ENCODE assay signal across 15 mouse cellular contexts in the genomic region with DNA sequence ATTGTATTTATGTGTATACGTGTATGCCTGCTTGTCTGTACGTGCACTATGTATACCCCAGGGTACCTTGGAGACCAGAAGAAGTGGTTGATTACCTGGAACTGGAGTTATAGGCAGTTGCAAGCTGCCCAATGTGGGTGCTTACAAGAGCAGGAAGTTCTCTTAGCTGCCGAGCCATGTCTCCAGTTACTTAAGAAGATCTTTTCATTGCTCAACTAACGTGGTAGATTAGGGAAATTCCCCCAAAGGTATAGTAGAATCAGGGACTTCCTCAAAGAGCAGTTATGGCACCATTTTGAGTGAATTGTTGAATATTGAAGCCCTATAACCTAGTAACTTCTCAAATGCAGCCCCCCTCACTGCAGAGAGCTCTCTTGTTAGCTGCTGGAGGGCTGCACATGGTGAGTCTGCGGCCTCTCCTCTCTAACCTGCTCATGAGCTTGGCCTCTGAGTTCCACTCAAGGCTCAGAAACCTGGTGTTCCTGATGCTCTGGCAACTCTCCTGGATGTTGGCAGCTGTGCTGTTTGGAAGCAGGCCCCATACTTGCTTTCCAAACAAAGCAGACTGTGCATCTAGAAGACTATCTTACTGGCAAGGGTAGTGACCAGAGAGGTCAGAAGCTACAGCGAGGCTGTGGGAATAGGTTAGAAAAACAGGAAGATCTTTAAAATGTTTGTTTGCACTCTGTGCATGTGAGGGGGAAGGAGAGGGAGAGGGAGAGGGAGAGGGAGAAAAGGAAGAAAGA. TPM values are rescaled to one million over a fixed set of nuclear protein-coding genes. Genes with fewer than 3 reads are reported as not detected.
A peak's percentile ranks its signal among the peaks of the same experiment; 100 is the strongest.
DNase-seq lines count a peak whose midpoint lies in the region; ATAC-seq lines count a peak whose summit lies in the region.
"Had no signal": no experiment of that assay in that cellular context is flagged by ENCODE, and none has a peak within 500 bp of the region (broad histone marks: within the 10 kb centered on the region; RNA-seq: fewer than 3 reads in every experiment).

No protein-coding gene starts in this region.

- intact Hi-C loops in gastrocnemius, postnatal 36 days (cut with DNase I): no loop called here

- no peaks in the 10 kb centered on the region; the same call in 1 of the 2 replicates for H3K4me1 ChIP-seq in liver, embryonic 15.5 days (replicated peaks)
- H3K4me1 ChIP-seq in heart, embryonic 12.5 days (replicated peaks): peaks cover 7% of the 10 kb centered on the region; the same call in 1 of the 2 replicates
- H3K4me1 ChIP-seq: forebrain, embryonic 13.5 days; lung, embryonic 15.5 days had no signal

- DNase-seq in liver: no peak
- DNase-seq in adipocyte (ENCODE audit: low spot score): peak; percentile 94
- DNase-seq in gastrocnemius, postnatal 36 days: no peak
- no peak for DNase-seq in thymus, adult 18-20 months
- DNase-seq: cerebellum, adult 11-12 months; gastrocnemius, postnatal 14 days; midbrain, embryonic 14.5 days had no signal

- H3K4me3 ChIP-seq in liver, embryonic 15.5 days (replicated peaks): no peak overlapping the region
- no peak overlapping the region for H3K4me3 ChIP-seq in heart, embryonic 12.5 days
- H3K4me3 ChIP-seq: forebrain, embryonic 13.5 days; limb, embryonic 10.5 days; lung, embryonic 15.5 days; neural tube, embryonic 15.5 days had no signal

- H3K27ac ChIP-seq in liver, embryonic 15.5 days (replicated peaks): no peak overlapping the region
- H3K27ac ChIP-seq in heart, embryonic 12.5 days (ENCODE audit: poor library complexity, severe bottlenecking): peak overlapping the region; percentile 70
- H3K27ac ChIP-seq: forebrain, embryonic 13.5 days; limb, embryonic 10.5 days; lung, embryonic 15.5 days; neural tube, embryonic 15.5 days had no signal

- ATAC-seq in liver, embryonic 15.5 days (ENCODE audit: insufficient read depth): 0 out of 2 replicates have a peak, but pooled peaks have one; percentile 22
- no peak for ATAC-seq in heart, embryonic 12.5 days (ENCODE audit: insufficient number of reproducible peaks, low FRiP score)
- ATAC-seq in monocyte, adult 5-6 weeks (replicated peaks; ENCODE audit: insufficient number of reproducible peaks, low FRiP score, low TSS enrichment, poor library complexity, severe bottlenecking): peak; percentile 99
- ATAC-seq: forebrain, embryonic 13.5 days had no signal

- H3K36me3 ChIP-seq in liver, embryonic 15.5 days (replicated peaks): no peaks in the 10 kb centered on the region
- no peaks in the 10 kb centered on the region for H3K36me3 ChIP-seq in heart, embryonic 12.5 days
- H3K36me3 ChIP-seq: limb, embryonic 10.5 days; lung, embryonic 15.5 days; neural tube, embryonic 15.5 days had no signal

- H3K27me3 ChIP-seq in liver, embryonic 15.5 days: no peaks in the 10 kb centered on the region
- H3K27me3 ChIP-seq in heart, embryonic 12.5 days (replicated peaks): no peaks in the 10 kb centered on the region
- H3K27me3 ChIP-seq: forebrain, embryonic 13.5 days; lung, embryonic 15.5 days; neural tube, embryonic 15.5 days had no signal

- H3K9ac ChIP-seq in liver, embryonic 15.5 days: no peak overlapping the region
- no peak overlapping the region for H3K9ac ChIP-seq in heart, embryonic 12.5 days
- H3K9ac ChIP-seq: forebrain, embryonic 13.5 days; lung, embryonic 15.5 days; neural tube, embryonic 15.5 days had no signal

- no peak overlapping the region for H3K4me2 ChIP-seq in liver, embryonic 15.5 days
- H3K4me2 ChIP-seq in heart, embryonic 12.5 days: no peak overlapping the region
- H3K4me2 ChIP-seq: forebrain, embryonic 13.5 days; lung, embryonic 15.5 days; neural tube, embryonic 15.5 days had no signal

- no peaks in the 10 kb centered on the region for H3K9me3 ChIP-seq in liver, embryonic 15.5 days (replicated peaks)
- H3K9me3 ChIP-seq in heart, embryonic 12.5 days (replicated peaks): no peaks in the 10 kb centered on the region
- H3K9me3 ChIP-seq: forebrain, embryonic 13.5 days; limb, embryonic 10.5 days; lung, embryonic 15.5 days; neural tube, embryonic 15.5 days had no signal

- WGBS in liver, embryonic 15.5 days (ENCODE audit: insufficient replicate concordance): 57% methylated on average over 6 of the region's 6 CpGs
- 71% methylated on average over 6 of the region's 6 CpGs for WGBS in heart, embryonic 12.5 days

RNA-seq across cellular contexts. Expression of gene Gm9833, which starts 10.6 kb away (rescaled TPM):
- 1.3 TPM in 2 replicates for polyA plus RNA-seq in liver, embryonic 15.5 days (2015; fragmentation: Nextera tagmentation; extraction: Ambion mirVana)
- polyA plus RNA-seq in heart, embryonic 12.5 days (2016; fragmentation: Nextera tagmentation; extraction: Ambion mirVana): 3.7 and 4.0 TPM in 2 replicates
- total RNA-seq in monocyte, adult 5-6 weeks (2017): 3.7 to 9.0 TPM (median 6.8 TPM) in 3 replicates
- under 1 TPM; 0.37 to 0.48 TPM for total RNA-seq in gastrocnemius, postnatal 36 days (2021)
- polyA plus RNA-seq: small intestine, adult 2 months had no signal
